Mouse (Mus musculus) heart, adult 2 months (tissue): ENCODE results near the gene Dscaml1.

Experiments used
- CTCF ChIP-seq: fragments of 200-600 bp; IDR thresholded peaks from 2 replicates; pipeline ENCODE4 v1.8.1; 2022; ENCODE audit warnings: antibody characterized with exemption, mild to moderate bottlenecking, moderate library complexity
- EP300 ChIP-seq: fragments of 200-500 bp; IDR thresholded peaks from 2 replicates; pipeline ENCODE4 v1.6.1; 2011; ENCODE audit warnings: low read depth, low read length, control low read depth; ENCODE audit not compliant: insufficient read depth
- POLR2A ChIP-seq: fragments of 200-500 bp; IDR thresholded peaks from 2 replicates; pipeline ENCODE4 v1.6.1; 2011; ENCODE audit warnings: mild to moderate bottlenecking, low read depth, low read length, control low read depth; ENCODE audit not compliant: insufficient read depth

DNA sequence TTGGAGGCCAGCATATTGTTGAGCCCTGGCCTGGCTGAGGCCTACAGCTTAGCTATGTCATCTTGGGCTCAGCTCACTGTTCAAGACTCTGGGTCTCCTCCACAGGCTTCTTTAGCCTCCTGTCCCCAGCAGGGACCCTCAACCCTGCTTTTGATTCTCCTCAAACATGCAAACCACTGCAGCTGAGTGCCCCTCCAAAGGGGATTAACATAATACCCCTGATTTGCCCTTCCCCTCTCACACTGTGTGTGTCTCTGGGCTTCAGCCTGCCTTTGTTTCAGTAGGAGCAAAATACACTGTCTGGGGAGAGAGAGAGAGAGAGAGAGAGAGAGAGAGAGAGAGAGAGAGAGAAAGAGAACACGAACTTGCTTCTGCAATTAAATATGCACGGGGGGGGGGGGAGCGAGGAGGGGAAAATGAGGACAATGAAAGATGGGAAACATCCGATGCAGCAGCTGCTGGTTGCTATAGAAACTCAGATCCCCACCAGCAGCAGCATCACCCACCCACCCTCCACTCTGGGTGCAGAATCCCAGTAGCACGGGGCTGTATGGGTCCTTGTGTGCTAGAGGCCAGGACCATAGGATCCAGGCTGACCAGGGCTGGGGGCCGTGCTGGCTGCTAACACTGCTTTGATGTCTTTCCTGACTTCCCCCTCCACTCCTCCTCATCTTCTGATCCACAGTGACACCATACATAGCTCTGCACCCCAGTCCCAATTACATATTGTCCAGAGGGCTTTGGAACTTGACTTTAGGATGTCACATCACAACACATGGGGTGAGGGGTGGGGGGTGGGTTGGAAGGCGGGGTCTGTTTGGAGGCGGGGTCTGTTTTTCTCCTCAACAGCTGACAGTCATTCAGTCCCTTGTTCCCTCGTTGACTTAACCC is 231.0 kb downstream of the Dscaml1 start:
- TF ChIP-seq CTCF, result no peak
- TF ChIP-seq POLR2A, result no peak
- TF ChIP-seq EP300, result no peak
